Mouse (Mus musculus): Measurements from ENCODE around the gene Cep83.

DNA sequence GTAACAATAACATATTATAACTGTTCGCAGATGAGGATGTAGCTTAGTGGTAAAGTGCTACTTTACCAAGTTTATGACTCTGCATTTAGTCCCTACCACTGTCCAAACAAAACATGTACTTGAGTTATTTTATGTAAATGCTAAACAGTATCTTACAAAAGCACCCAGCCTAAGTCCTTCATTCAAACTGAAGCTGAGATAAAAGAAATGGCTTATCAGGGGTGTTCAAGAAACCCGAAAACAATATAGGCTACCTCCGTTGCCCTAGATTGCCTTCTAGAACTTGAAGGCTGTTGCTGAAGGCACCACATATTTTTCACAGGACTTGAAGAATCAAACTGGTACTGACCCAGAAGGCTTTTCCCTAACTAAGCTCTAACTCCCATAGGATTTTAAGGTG is 46.4 kb downstream of the Cep83 start:
- TF ChIP-seq CTCF (IDR thresholded peaks at IDR 0.05; ENCODE audit: borderline replicate concordance, insufficient read depth, low read length) (no peak), POLR2A (IDR thresholded peaks at IDR 0.05; ENCODE audit: low read depth, low read length) (no peak)
